Comparison of ENCODE assay signal across 8 mouse cellular contexts in the genomic region with DNA sequence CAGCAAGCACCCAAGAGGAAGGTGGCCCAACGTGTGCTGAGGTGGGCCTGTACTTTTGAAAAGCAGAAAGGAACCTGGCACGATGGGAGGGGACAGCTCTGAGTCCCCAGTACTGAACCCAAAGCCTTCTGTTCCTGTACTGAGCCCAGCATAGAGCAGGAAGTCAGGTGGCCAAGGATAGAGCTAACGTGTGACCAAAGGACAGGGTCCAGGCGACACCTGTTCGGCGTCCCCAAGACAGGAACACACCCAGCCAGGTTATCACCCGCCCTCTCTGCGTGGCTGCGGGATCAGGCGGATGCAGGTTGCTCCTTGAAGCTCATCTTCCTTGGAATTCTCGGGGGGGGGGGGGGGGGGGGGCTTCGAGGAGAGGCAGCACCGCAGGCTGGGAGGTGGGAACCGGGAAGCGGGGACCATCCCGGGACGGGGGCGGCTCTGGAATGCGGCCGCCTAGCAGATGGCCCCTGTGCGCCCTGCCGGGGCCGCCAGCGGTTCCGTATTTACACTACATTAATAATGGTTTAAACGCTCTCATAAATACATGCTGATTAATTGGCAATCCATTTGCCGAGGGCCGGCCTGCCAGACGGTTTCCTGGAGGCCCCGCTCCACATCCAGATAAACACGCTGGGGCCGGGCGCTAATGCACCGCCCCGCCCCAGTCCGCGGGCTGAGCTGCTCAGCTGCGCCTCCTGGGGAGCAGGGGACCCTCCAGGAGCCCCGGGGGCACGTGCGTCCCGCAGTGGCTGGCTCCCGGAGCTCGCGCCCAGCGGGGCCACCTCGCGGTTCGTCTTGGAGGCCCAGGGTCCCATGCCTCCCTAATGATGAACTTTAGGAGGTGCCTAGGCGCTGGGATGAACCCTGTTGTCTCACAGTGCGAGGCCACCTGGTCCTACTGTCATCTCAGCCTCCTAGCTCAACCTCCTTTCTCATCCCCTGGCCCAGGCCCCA.
DNase-seq lines count a peak whose midpoint lies in the region; ATAC-seq and TF ChIP-seq lines count a peak whose summit lies in the region.

No protein-coding gene starts in this region.

- no peaks in the 10 kb centered on the region for H3K36me3 ChIP-seq in embryonic facial prominence, embryonic 11.5 days (replicated peaks; ENCODE audit: control insufficient read depth, insufficient read depth, low read depth, low read length)
- no peaks in the 10 kb centered on the region for H3K36me3 ChIP-seq in hindbrain, embryonic 11.5 days (ENCODE audit: control insufficient read depth, insufficient read depth, low read length)
- no peaks in the 10 kb centered on the region for H3K36me3 ChIP-seq in lung, embryonic 16.5 days (ENCODE audit: control insufficient read depth, insufficient read depth, low read length)
- H3K36me3 ChIP-seq in stomach, embryonic 16.5 days (ENCODE audit: control insufficient read depth, insufficient read depth, low read length), result no peaks in the 10 kb centered on the region

- no peaks in the 10 kb centered on the region for H3K9me3 ChIP-seq in embryonic facial prominence, embryonic 11.5 days (replicated peaks; ENCODE audit: control insufficient read depth, low read length)
- H3K9me3 ChIP-seq in hindbrain, embryonic 11.5 days (ENCODE audit: control insufficient read depth, low read length), result no peaks in the 10 kb centered on the region
- H3K9me3 ChIP-seq in lung, embryonic 16.5 days (ENCODE audit: control insufficient read depth, low read length), result no peaks in the 10 kb centered on the region
- H3K9me3 ChIP-seq in stomach, embryonic 16.5 days (replicated peaks; ENCODE audit: control insufficient read depth, low read length), result no peaks in the 10 kb centered on the region

- peak; percentile 26 for TF ChIP-seq CTCF in layer of hippocampus, adult 2 months (conservative IDR thresholded peaks at IDR 0.05)

- H3K4me2 ChIP-seq in embryonic facial prominence, embryonic 11.5 days (ENCODE audit: low read depth, low read length), result peak overlapping the region; percentile 47
- peak overlapping the region; percentile 39 for H3K4me2 ChIP-seq in hindbrain, embryonic 11.5 days (replicated peaks; ENCODE audit: low read depth, low read length)
- peak overlapping the region; percentile 61 for H3K4me2 ChIP-seq in lung, embryonic 16.5 days (ENCODE audit: low read depth, low read length)
- peak overlapping the region; percentile 61 for H3K4me2 ChIP-seq in stomach, embryonic 16.5 days (ENCODE audit: low read depth, low read length)

- H3K27me3 ChIP-seq in embryonic facial prominence, embryonic 11.5 days (ENCODE audit: control insufficient read depth, insufficient read depth, low read length), result peaks cover 22% of the 10 kb centered on the region
- H3K27me3 ChIP-seq in hindbrain, embryonic 11.5 days (ENCODE audit: control insufficient read depth, insufficient read depth, low read length), result peaks cover 39% of the 10 kb centered on the region
- peaks cover 64% of the 10 kb centered on the region for H3K27me3 ChIP-seq in lung, embryonic 16.5 days (ENCODE audit: control insufficient read depth, insufficient read depth, low read depth, low read length)
- H3K27me3 ChIP-seq in stomach, embryonic 16.5 days (ENCODE audit: control insufficient read depth, insufficient read depth, low read length), result peaks cover 16% of the 10 kb centered on the region

- DNase-seq in layer of hippocampus, adult 2 months (ENCODE audit: low spot score in 2 of 2), result no peak
- no peak for DNase-seq in layer of hippocampus, postnatal 14 days (ENCODE audit: low spot score in 2 of 2)
- peak; percentile 73 for DNase-seq in embryonic facial prominence, embryonic 11.5 days (ENCODE audit: low spot score)
- DNase-seq in hindbrain, embryonic 11.5 days (ENCODE audit: low spot score), result peak; percentile 65
- DNase-seq in frontal cortex, postnatal 14 days (ENCODE audit: low spot score in 2 of 2), result no peak

- 1% methylated on average over 50 of the region's 51 CpGs for WGBS in embryonic facial prominence, embryonic 11.5 days
- WGBS in hindbrain, embryonic 11.5 days, result 2% methylated on average over 48 of the region's 51 CpGs
- WGBS in lung, embryonic 16.5 days, result under 1% methylated on average over 48 of the region's 51 CpGs
- 1% methylated on average over 51 of the region's 51 CpGs for WGBS in stomach, embryonic 16.5 days

- peak overlapping the region; percentile 31 for H3K4me3 ChIP-seq in layer of hippocampus, adult 2 months
- peak overlapping the region; percentile 22 for H3K4me3 ChIP-seq in embryonic facial prominence, embryonic 11.5 days (ENCODE audit: low read depth, low read length)
- H3K4me3 ChIP-seq in hindbrain, embryonic 11.5 days (ENCODE audit: low read depth, low read length), result peak overlapping the region; percentile 28
- peak overlapping the region; percentile 37 for H3K4me3 ChIP-seq in lung, embryonic 16.5 days (ENCODE audit: low read length)
- H3K4me3 ChIP-seq in stomach, embryonic 16.5 days (replicated peaks; ENCODE audit: low read length), result peak overlapping the region; percentile 35

- H3K4me1 ChIP-seq in embryonic facial prominence, embryonic 11.5 days (ENCODE audit: control insufficient read depth, insufficient read depth, low read length), result peaks cover 16% of the 10 kb centered on the region
- H3K4me1 ChIP-seq in hindbrain, embryonic 11.5 days (replicated peaks; ENCODE audit: control insufficient read depth, insufficient read depth, low read length), result peaks cover 8% of the 10 kb centered on the region
- H3K4me1 ChIP-seq in lung, embryonic 16.5 days (replicated peaks; ENCODE audit: control insufficient read depth, insufficient read depth, low read length), result peaks cover 17% of the 10 kb centered on the region
- peaks cover 37% of the 10 kb centered on the region for H3K4me1 ChIP-seq in stomach, embryonic 16.5 days (ENCODE audit: control insufficient read depth, insufficient read depth, low read length)

- 0 out of 2 replicates have a peak, but pooled peaks have one; percentile 19 for ATAC-seq in embryonic facial prominence, embryonic 11.5 days (replicated peaks; ENCODE audit: insufficient number of reproducible peaks, low FRiP score, low TSS enrichment, low read depth)
- peak; percentile 48 for ATAC-seq in hindbrain, embryonic 11.5 days (ENCODE audit: low FRiP score)
- ATAC-seq in lung, embryonic 16.5 days (ENCODE audit: low read depth), result peak; percentile 80
- peak; percentile 89 for ATAC-seq in stomach, embryonic 16.5 days (ENCODE audit: insufficient read depth, low FRiP score)
- ATAC-seq in inflammation-experienced regulatory T-cells, adult 6 months, result no peak

- no peak overlapping the region for H3K27ac ChIP-seq in layer of hippocampus, adult 2 months
- H3K27ac ChIP-seq in embryonic facial prominence, embryonic 11.5 days (replicated peaks; ENCODE audit: low read depth, low read length), result 0 out of 2 replicates have a peak overlapping the region, but pooled peaks have one; percentile 20
- no peak overlapping the region for H3K27ac ChIP-seq in hindbrain, embryonic 11.5 days (ENCODE audit: low read depth, low read length)
- H3K27ac ChIP-seq in lung, embryonic 16.5 days (ENCODE audit: low read length), result no peak overlapping the region
- no peak overlapping the region for H3K27ac ChIP-seq in stomach, embryonic 16.5 days (ENCODE audit: low read length)

- peak overlapping the region; percentile 46 for H3K9ac ChIP-seq in embryonic facial prominence, embryonic 11.5 days (replicated peaks; ENCODE audit: low read length)
- H3K9ac ChIP-seq in hindbrain, embryonic 11.5 days (ENCODE audit: low read depth, low read length), result no peak overlapping the region
- peak overlapping the region; percentile 39 for H3K9ac ChIP-seq in lung, embryonic 16.5 days (ENCODE audit: low read length)
- H3K9ac ChIP-seq in stomach, embryonic 16.5 days (ENCODE audit: low read length), result peak overlapping the region; percentile 60

Comparison
In these comparisons a context has a peak if more than half of its experiments do, and no peak if none do; other contexts are left out.
1. DNase-seq: peak in embryonic facial prominence, embryonic 11.5 days (single experiment) and hindbrain, embryonic 11.5 days (single experiment); none in layer of hippocampus, adult 2 months (0 of 2), layer of hippocampus, postnatal 14 days (0 of 2) and frontal cortex, postnatal 14 days (0 of 2).
2. Peak in every context shown above with its lines, with median percentiles within 50 percentile points of each other: H3K4me3 ChIP-seq and H3K4me2 ChIP-seq.